Mouse (Mus musculus) heart, embryonic 15.5 days (tissue): ENCODE data around the gene Trim28. TPM values are rescaled to one million over a fixed set of nuclear protein-coding genes. Genes with fewer than 3 reads are reported as not detected.

Experiments
- ATAC-seq: fragments of 200-750 bp; cut with Nextera tagmentation; replicated peaks from 2 replicates; pipeline ENCODE4 v1.8.0; 2017; ENCODE audit warnings: low read depth, moderate TSS enrichment; ENCODE audit not compliant: insufficient number of reproducible peaks, insufficient read depth, low FRiP score
- H3K27ac ChIP-seq: fragments of 300-500 bp; sonication (generic); 2 replicates; pipeline ENCODE4 v1.5.1; 2015; ENCODE audit warnings: mild to moderate bottlenecking, inconsistent platforms
- H3K27me3 ChIP-seq: fragments of 300-500 bp; sonication (generic); 2 replicates; pipeline ENCODE4 v1.6.1; 2015; ENCODE audit warnings: inconsistent platforms
- H3K36me3 ChIP-seq: fragments of 300-500 bp; sonication (generic); 2 replicates; pipeline ENCODE4 v1.6.1; 2015; ENCODE audit warnings: mild to moderate bottlenecking, inconsistent platforms
- H3K4me1 ChIP-seq: fragments of 300-500 bp; sonication (generic); replicated peaks from 2 replicates; pipeline ENCODE4 v1.6.1; 2015; ENCODE audit warnings: inconsistent platforms
- H3K4me2 ChIP-seq: fragments of 300-500 bp; sonication (generic); 2 replicates; pipeline ENCODE4 v1.6.1; 2015; ENCODE audit warnings: inconsistent platforms, mild to moderate bottlenecking, moderate library complexity
- H3K4me3 ChIP-seq: fragments of 300-500 bp; sonication (generic); 2 replicates; pipeline ENCODE4 v1.5.1; 2015; ENCODE audit warnings: mild to moderate bottlenecking, inconsistent platforms
- H3K9ac ChIP-seq: fragments of 300-500 bp; sonication (generic); 2 replicates; pipeline ENCODE4 v1.6.1; 2015; ENCODE audit warnings: mild to moderate bottlenecking, inconsistent platforms
- H3K9me3 ChIP-seq: fragments of 300-500 bp; sonication (generic); replicated peaks from 2 replicates; pipeline ENCODE4 v1.6.1; 2016; ENCODE audit warnings: inconsistent platforms
- WGBS: fragments of 180-500 bp; shearing (Covaris S2); methylation state at CpG from one replicate; pipeline ENCODE4 v1.1.7; 2015; ENCODE audit warnings: mixed read lengths; 5-methylcytosine and 5-hydroxymethylcytosine counted together
- polyA plus RNA-seq: library from polyadenylated mRNA; unstranded; fragments of >200 nt; fragmentation: Nextera tagmentation; extraction: Ambion mirVana; gene quantifications from 2 replicates; pipeline ENCODE4 v1.2.1, GENCODE M21; 2015

Trim28 gene
- polyA plus RNA-seq, 1 experiment from 2014 or later: 116 TPM

DNA sequence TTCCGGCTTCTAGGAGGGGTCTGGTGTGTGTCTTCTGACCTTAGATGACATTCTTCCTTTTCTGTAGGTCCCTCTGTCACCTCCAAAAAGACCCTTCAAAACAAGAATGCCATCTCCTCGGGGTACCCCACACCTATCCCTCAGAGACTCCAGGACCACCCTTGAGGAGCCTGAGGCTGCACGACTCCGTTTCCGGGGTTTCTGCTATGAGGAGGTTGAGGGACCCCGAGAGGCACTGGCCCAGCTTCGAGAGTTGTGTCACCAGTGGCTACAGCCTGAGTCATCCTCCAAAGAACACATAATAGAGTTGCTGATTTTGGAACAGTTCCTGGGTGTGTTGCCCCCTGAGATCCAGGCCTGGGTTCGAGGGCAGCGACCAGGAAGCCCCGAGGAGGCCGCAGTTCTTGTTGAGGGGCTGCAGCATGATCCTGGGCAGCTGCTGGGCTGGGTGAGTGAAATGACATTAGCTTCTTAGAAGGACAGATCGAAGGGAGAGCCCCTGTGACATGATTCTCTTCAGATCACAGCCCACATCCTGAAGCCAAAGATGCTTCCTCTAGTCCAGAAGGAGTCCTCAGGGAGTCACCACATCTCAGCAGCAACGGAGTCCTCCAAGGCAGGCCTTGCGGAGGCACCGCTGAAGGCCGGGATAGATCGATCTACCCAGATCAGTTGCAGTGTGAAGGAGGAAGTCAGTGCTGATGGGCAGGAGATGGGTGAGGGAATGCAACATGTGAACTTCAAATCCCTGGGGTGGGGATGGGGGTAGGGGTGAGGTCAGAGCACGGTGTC is 19.8 kb upstream of the Trim28 start:
- Histone ChIP-seq H3K9me3 (no peaks in the 10 kb centered on the region), H3K4me3 (no peak overlapping the region), H3K4me1 (peaks cover 20% of the 10 kb centered on the region), H3K9ac (no peak overlapping the region), H3K4me2 (peak overlapping the region; percentile 85), H3K27ac (peak overlapping the region; percentile 98), H3K27me3 (no peaks in the 10 kb centered on the region), H3K36me3 (no peaks in the 10 kb centered on the region)
- ATAC-seq: no peak
- 76% methylated on average over 18 of the region's 18 CpGs for WGBS

DNA sequence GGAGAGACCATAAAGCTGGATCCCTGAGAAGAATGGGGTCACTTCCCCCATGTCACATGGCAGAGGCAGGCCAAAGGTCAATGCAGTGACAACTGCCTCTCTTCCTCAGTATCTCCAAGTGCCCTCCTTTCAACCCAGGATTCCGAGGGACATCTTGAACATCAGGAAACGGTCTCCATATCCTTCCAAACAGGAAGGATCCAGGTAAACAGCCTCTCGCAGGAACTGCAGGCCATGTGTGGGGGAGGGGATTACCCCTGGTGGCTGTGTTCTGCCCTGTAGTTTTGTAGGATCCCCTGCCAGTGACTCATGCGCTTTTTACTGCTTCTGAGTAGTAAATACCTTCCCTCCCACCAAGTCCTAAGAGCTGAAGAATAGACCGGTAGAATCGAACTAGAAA is 19.1 kb upstream of the Trim28 start:
- Histone ChIP-seq H3K9ac (no peak overlapping the region), H3K4me2 (no peak overlapping the region), H3K4me3 (no peak overlapping the region), H3K9me3 (no peaks in the 10 kb centered on the region), H3K4me1 (peaks cover 20% of the 10 kb centered on the region), H3K27ac (no peak overlapping the region), H3K36me3 (no peaks in the 10 kb centered on the region), H3K27me3 (no peaks in the 10 kb centered on the region)
- 67% methylated on average over 6 of the region's 6 CpGs for WGBS
- ATAC-seq: no peak

DNA sequence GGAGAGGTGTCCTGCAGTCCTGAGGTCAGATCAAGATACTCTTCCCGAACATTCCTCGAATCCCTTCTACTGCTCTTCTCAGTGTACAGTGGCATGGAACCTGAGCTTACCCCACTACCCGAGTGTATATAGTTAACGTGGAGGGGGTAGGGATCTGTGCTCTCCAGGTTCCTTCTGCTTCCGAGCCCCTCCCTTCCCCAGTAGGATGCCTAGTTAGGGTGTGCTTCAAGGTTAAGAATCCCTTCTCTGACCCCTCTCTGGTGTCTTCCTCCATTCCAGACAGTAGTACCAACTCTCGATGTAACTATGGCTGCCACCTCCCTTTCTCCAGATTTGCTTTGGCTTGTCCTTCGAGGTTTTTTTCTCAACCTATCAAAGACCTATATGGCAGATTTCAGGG is 18.6 kb upstream of the Trim28 start:
- Histone ChIP-seq H3K9me3 (no peaks in the 10 kb centered on the region), H3K27ac (no peak overlapping the region), H3K9ac (no peak overlapping the region), H3K36me3 (no peaks in the 10 kb centered on the region), H3K4me2 (no peak overlapping the region), H3K4me1 (peaks cover 20% of the 10 kb centered on the region), H3K27me3 (no peaks in the 10 kb centered on the region), H3K4me3 (no peak overlapping the region)
- no peak for ATAC-seq
- 84% methylated on average over 7 of the region's 7 CpGs for WGBS

DNA sequence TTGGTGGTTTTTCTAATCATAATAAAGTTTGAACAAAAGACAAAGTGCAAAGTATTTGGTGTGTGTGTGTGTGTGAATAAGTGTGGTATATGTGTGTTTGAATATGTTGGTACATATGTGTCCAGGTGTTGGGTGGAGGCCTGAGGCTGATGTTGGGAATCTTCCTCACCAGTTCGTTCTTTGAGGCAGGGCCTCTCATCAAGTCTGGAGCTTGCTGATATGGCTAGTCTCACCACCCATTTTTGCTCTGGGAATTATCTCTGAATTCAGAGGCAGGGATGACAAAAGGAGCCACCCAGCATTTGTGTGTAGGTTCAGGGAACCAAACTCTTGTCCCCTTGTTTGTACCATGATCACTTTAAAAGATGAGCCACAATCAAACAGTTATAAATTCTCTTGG is 13.2 kb upstream of the Trim28 start:
- no peak overlapping the region for H3K27ac ChIP-seq
- no peak overlapping the region for H3K9ac ChIP-seq
- no peak overlapping the region for H3K4me3 ChIP-seq
- H3K4me2 ChIP-seq: no peak overlapping the region
- ATAC-seq: no peak
- H3K27me3 ChIP-seq: no peaks in the 10 kb centered on the region
- no peaks in the 10 kb centered on the region for H3K4me1 ChIP-seq
- WGBS: 63% methylated on average over 1 of the region's 1 CpGs
- H3K36me3 ChIP-seq: no peaks in the 10 kb centered on the region
- no peaks in the 10 kb centered on the region for H3K9me3 ChIP-seq

DNA sequence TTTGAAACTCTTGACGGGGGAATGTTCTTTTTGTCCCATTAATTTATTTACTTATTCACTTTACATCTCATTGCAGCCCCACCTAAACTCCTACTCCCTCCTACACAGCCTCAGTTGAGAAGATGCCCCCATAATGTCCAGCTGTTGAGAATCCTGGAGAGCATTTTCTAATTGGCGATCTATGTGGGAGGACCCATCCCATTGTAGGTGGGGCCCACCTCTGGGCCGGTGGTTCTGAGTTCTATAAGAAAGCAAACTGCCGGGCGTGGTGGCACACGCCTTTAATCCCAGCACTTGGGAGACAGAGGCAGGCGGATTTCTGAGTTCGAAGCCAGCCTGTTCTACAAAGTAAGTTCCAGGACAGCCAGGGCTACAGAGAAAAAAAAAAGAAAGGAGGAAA is 12.0 kb upstream of the Trim28 start:
- H3K4me2 ChIP-seq: no peak overlapping the region
- H3K4me3 ChIP-seq: no peak overlapping the region
- ATAC-seq: no peak
- H3K9ac ChIP-seq: no peak overlapping the region
- 0 out of 2 replicates have a peak, but pooled peaks cover 6% of the 10 kb centered on the region for H3K27me3 ChIP-seq
- no peaks in the 10 kb centered on the region for H3K36me3 ChIP-seq
- WGBS: 81% methylated on average over 8 of the region's 8 CpGs
- H3K9me3 ChIP-seq: no peaks in the 10 kb centered on the region
- no peaks in the 10 kb centered on the region for H3K4me1 ChIP-seq
- no peak overlapping the region for H3K27ac ChIP-seq

DNA sequence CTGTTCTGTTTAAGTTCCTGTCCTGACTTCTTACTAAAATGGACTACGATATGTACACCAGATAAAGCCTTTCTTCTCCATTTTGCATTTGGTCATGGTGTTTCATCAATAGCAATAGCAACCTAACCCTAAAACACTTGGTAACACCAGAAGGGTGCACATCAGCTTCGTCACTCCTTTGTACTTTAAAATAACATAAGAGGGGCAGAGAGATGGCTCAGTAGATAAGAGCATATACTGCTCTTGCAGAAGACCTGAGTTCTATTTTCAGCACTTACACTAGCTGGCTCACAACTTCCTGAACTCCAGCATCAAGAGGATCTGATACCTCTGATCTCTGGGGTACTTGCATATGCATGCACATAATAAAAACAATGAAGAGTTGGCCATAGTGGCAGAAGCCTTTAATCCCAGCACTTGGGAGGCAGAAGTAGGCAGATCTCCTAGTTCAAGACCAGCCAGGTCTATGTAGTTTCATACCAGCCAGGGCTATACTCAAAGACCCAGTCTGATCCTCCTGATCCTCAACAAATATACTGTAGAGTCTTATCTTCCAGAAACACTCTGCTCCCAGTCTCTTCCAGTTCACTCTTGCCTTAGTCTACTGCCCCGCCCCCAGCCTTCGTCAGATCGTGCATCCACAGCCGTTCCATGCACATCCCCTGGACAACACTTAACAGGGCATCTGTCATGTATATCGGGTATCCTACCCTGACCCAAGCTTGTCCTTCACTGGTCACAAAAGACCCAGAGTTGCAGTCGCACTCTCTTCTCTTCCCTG is 11.3 kb upstream of the Trim28 start:
- Histone ChIP-seq H3K9ac (no peak overlapping the region), H3K36me3 (no peaks in the 10 kb centered on the region), H3K4me3 (no peak overlapping the region), H3K27ac (no peak overlapping the region), H3K27me3 (0 out of 2 replicates have a peak, but pooled peaks cover 6% of the 10 kb centered on the region), H3K4me2 (no peak overlapping the region), H3K4me1 (no peaks in the 10 kb centered on the region), H3K9me3 (no peaks in the 10 kb centered on the region)
- ATAC-seq: no peak
- 76% methylated on average over 8 of the region's 8 CpGs for WGBS

DNA sequence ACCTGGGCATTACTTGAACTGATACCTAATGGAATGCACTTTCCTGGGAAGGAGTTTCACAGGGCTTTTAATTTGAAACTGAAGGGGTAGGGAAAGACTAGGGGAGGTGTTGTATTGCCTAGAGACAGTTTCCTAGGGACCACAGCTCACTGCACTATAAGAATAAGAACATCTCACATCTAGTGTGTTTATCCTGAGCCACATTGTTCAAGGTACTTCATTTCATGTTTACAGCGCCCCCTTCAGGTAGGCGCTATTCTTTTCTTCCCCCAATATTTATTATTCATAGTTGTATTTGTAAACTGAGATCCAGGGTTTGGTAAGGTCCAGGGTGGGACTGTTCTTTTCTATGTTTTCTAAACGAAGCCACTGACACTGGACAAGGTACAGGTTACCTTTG is 6.7 kb upstream of the Trim28 start:
- Histone ChIP-seq H3K27ac (no peak overlapping the region), H3K27me3 (0 out of 2 replicates have a peak, but pooled peaks cover 6% of the 10 kb centered on the region), H3K4me2 (no peak overlapping the region), H3K9me3 (no peaks in the 10 kb centered on the region), H3K4me1 (no peaks in the 10 kb centered on the region), H3K36me3 (no peaks in the 10 kb centered on the region), H3K4me3 (no peak overlapping the region), H3K9ac (no peak overlapping the region)
- no peak for ATAC-seq
- WGBS: 2% methylated on average over 3 of the region's 3 CpGs

DNA sequence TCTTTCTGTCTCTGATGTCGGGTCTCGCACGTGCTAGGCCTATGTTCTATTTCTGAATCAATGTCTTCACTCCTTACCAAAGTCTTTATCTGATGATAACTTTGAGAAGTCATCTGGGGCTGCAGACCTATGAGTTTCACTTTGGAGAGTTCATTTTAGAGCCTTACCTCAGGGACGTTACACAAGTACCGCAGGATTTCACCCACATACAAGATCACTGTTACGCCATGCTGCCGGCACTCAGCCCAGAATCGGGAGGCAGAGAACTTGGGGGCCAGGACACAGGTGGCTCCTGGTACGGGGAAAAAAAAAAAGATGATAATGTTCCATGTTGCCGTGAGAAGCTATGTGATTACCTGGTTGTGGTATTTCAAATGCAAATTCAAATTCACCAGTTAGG is 5.8 kb upstream of the Trim28 start:
- no peak for ATAC-seq
- WGBS: 80% methylated on average over 10 of the region's 10 CpGs
- H3K27me3 ChIP-seq: 0 out of 2 replicates have a peak, but pooled peaks cover 6% of the 10 kb centered on the region

DNA sequence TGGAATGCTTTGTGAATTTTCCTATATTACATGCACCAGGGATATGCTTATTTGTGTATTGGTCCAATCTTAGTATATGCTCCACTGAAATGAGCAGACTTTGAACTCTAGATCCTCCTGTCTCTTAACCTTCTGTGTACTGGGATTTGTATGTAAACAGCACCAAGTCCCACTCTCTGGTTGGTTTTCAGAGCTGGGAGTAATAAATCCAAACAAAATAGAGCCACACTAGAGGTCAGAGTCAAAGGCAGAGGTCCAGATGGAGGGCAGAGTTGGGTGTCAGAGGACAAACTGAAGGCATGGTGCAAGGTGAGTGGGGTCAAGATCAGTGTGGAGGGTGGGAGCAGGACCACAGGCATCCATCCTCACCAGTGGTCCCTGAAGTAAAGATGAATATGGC is 3.1 kb upstream of the Trim28 start:
- no peak overlapping the region for H3K4me3 ChIP-seq
- 0 out of 2 replicates have a peak, but pooled peaks cover 5% of the 10 kb centered on the region for H3K27me3 ChIP-seq
- ATAC-seq: no peak
- no peaks in the 10 kb centered on the region for H3K9me3 ChIP-seq
- H3K36me3 ChIP-seq: no peaks in the 10 kb centered on the region
- H3K4me2 ChIP-seq: no peak overlapping the region
- H3K4me1 ChIP-seq: no peaks in the 10 kb centered on the region
- H3K9ac ChIP-seq: no peak overlapping the region
- H3K27ac ChIP-seq: no peak overlapping the region

More for the DNA sequence above, 5.8 kb upstream of the Trim28 start:
- Histone ChIP-seq H3K4me1 (no peaks in the 10 kb centered on the region), H3K36me3 (no peaks in the 10 kb centered on the region), H3K27ac (no peak overlapping the region), H3K9me3 (no peaks in the 10 kb centered on the region), H3K4me2 (no peak overlapping the region), H3K9ac (no peak overlapping the region), H3K4me3 (no peak overlapping the region)

DNA sequence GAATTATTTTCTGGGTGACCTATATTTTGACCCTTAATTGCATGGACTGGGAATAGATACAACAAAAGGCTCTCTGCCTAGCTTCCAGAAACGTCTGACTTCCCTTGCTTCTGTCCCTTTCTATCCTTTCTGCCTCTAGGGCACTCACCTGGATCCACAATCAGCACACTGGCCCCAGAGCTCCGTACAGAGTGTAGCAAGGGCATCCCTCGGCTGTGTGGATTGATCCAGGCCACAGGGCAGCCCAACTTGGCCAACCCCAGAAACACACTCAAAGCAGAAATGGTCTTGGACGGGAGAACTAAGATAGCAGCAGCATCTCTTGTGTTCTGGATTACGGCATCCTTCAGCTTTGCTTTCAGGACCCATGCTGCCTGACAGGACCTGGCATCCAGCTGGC is 1.7 kb upstream of the Trim28 start:
- WGBS: 63% methylated on average over 5 of the region's 5 CpGs
- no peak overlapping the region for H3K27ac ChIP-seq
- no peak overlapping the region for H3K4me3 ChIP-seq
- H3K9ac ChIP-seq: no peak overlapping the region
- no peaks in the 10 kb centered on the region for H3K4me1 ChIP-seq
- no peaks in the 10 kb centered on the region for H3K27me3 ChIP-seq
- no peak for ATAC-seq
- H3K4me2 ChIP-seq: no peak overlapping the region
- H3K36me3 ChIP-seq: no peaks in the 10 kb centered on the region
- H3K9me3 ChIP-seq: no peaks in the 10 kb centered on the region

DNA sequence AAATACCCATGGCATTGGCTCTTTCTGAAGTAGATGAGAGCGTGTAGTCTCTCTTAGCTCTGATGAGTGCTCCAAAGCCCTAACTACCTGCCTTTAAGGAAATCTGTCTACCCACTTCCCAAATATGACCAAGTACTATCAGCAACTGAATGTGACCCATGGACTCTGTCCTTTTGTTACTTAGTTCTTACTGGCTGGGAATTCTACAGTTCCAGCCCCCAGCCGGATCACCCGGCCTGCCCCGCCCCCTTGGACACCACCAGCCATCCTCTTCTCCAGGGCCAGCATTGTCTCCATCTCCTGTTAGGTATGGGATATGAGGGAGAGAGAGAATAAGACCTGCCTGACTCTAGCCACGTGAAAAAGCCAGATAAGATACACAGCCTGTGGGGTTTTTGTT is 861 bp upstream of the Trim28 start, which contains the start of gene Slc27a5:
Gene Slc27a5 (minus strand): TSS at position 140 of the 400 bp plus-strand sequence.
- H3K36me3 ChIP-seq: no peaks in the 10 kb centered on the region
- H3K27ac ChIP-seq: no peak within 1 kb of the TSS
- no peak within 1 kb of the TSS for H3K9ac ChIP-seq
- no peaks in the 10 kb centered on the region for H3K9me3 ChIP-seq
- H3K27me3 ChIP-seq: no peaks in the 10 kb centered on the region
- WGBS: 64% methylated on average over 5 of the region's 5 CpGs
- no peaks in the 10 kb centered on the region for H3K4me1 ChIP-seq
- no peak for ATAC-seq
- H3K4me2 ChIP-seq: no peak within 1 kb of the TSS
- H3K4me3 ChIP-seq: no peak within 1 kb of the TSS
